Mouse (Mus musculus) ovary, postnatal 10 days (tissue): ENCODE measurements around the gene Kdelc2.

ENCODE experiments used
- DNase-seq: peaks from one replicate; pipeline ENCODE4 v3.0.0; 2022; ENCODE audit warnings: low spot score

The Kdelc2 gene

GRCm38 (mm10) chr9:53387431-53387830 lies 3.6 kb downstream of the Kdelc2 start:
- no peak for DNase-seq

DNA sequence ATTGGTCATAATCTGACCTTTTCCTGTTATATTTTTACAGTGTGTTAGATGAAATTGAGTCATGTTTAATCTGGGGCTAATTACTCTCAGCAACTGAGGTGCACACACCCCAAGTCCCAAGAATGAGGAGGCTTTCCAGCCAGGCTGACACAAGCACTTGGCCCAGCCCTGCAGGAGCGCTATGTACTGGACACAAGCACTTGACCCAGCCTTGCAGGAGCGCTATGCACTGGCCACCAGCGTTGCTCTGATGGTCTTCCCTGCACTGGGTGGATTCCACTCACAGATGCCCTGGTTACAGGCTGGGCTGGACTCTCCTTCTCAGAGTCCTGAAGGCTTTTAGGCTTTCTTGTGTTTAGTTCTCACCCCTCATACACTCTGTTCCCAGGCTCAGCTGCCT lies 5.3 kb downstream of the Kdelc2 start:
- no peak for DNase-seq

DNA sequence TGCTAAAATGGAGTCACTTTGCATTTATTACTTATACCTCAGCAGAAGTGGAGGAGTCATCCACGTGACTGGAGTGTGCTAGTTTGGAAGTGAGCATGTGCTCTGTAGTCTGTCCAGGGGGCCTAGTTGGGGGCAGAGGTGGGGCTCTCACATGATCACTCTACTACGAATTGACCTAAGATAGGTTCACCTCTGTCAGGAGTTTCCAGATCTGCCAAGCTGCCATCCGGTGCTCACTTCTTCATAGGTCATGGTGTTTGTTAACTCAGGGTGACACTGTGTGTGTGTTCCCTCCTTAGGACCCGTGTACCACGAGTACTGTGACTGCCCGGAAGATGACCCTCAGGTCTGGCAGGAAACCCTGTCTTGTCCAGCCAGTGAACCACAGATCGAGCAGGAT lies 6.3 kb downstream of the Kdelc2 start:
- DNase-seq, result no peak

DNA sequence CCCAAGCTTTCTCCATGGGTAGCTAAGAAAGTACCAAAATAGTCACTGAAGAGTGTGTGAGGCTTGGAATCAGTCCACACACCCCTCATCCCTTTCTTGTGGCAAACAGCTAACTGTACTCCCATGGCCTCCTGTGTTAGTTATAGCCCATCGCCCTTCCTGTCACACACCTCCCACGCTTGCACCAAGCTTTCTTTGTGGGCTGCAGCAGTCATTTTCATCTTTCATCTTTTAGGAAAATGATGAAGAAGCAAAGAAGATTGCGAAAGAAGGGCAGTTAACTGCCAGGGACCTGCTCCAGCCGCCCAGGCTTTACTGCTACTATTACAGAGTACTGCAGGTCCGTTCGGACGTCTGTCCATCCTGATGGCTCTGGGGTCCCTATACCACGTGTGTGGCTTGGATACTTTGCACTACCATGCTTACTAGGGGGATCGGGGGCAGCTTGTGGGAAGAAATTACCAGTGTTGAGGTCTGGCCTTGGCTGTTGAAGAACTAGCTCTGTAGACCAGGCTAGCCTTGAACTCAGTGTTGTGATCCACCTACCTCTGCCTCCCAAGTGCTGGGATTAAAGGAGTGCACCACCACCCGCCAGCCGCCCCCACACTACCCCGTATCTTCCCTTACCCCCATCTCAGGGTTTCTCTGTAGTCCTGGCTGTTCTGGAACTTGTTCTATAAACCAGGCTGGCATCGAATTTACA lies 14.0 kb downstream of the Kdelc2 start:
- no peak for DNase-seq

DNA sequence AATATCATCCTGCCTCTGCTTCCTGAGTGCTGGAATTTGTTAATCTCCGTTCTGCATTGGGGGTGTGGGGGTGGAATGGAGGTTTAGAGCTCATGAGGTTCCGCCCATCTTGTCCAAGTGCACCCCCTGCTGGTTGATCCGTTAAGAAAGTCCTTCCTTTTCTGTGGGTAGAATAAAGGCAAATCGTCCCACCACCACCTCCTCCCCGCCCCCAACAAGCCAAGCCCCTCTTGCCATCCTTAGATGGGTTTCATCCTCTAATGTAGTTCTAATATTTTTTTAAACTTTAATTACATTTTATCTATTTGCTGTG lies 14.5 kb downstream of the Kdelc2 start:
- no peak for DNase-seq

- no peak for DNase-seq
These were observed 15.7 kb downstream of the Kdelc2 start for GRCm38 (mm10) chr9:53399537-53399936.

GRCm38 (mm10) chr9:53400696-53401095 lies 16.9 kb downstream of the Kdelc2 start:
- no peak for DNase-seq

GRCm38 (mm10) chr9:53401146-53401545 lies 17.3 kb downstream of the Kdelc2 start:
- DNase-seq, result no peak

DNA sequence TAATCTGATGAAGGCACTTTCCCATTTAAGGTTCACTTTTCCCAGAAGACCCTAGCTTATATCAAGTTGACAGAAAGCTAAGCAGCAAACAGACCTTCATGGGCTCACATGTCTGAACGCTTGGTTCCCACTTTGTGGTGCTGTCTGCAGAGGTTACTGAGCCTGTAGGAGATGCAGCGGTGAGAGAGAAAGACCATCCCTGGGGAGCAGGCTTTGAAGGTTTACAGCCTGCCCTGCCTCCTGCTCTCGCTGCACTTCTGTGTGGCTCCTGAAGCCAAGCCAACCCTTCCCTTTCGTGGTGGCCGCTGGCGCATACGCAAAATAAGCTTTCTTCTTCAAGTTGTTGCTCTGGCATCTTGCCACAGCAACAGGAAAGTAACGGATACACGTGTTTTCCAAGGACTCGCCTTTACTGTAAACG lies 18.5 kb downstream of the Kdelc2 start, which contains the start of gene 4930550C14Rik:
TSS of gene 4930550C14Rik (plus strand) at position 35 of the 421 bp plus-strand sequence.
- no peak for DNase-seq

GRCm38 (mm10) chr9:53402991-53403390 lies 19.2 kb downstream of the Kdelc2 start:
- DNase-seq, result no peak

DNA sequence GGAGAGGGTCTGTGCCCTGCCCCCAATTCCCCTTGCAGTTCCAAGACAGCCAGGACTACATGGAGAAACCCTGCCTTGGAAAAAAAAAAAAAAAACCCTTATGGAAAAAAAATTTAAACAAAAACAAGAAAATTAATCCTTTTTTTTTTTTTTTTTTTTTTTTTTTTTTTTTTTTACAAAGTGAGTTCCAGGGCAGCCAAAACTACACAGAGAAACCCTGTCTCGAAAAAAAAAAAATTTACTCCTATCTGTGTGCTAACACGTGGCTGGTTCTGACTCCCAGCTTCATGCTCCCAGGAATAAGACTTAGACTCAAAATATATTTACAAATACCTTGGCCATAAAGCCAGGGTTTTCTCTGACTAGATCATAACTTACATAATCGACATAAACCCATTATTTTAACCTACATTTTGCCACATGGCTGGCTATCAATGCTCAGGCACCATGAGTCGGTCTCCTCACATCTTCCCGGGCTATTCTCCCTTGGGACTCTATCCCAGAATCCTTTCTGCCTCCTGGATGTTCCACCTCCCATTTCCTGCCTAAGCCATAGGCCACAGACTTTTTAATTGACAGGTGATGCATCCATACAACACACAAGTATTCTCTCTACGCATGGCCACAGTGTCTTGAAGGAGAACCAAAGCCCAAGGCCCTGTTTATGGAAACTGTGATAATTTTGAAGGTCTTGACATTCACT lies 20.4 kb downstream of the Kdelc2 start:
- DNase-seq, result no peak

DNA sequence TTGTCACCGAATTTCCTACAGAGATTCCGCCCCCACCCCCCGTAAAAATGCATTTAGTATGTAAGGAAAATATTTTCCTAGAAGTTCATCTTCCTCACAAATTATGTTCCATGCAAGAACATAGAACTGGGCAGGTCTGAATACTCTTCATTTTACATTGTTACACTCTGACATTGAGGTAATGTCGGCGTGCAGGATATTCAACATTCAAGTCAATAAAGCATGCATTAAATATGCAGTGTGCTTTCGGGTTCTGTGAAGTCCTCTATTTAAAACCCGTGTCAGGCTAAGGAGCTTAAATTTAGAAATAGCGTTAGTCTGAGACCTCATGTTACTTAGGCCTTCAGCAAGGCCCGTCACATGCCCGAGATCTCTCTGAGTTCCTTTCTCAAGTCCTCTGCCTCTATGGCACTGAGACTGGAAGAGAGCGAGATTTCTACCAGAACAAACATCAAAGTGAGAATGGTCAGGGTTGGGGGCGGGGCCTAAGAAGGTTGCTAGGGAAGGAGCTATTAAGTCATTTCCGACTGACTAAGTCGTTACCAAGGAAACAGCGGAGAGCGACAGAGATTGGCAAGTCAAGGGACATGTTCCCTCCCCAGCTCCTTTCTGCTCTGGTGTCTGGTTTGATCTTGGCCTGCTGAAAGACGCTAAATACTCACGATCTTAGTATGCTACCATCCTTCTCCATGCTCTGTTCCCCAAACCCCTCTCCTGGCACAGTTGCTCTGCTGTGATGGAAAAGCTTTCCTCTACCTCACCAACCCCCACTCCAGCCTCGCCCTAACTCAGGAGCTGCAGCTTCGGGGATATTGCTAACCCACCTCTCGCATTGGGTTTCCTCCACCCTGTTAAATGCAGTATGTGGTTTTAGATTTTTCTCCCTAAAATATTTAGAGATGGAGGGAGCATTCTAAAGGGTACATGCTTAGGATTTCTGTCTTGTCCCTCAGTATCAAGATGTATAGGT lies 21.2 kb downstream of the Kdelc2 start:
- DNase-seq, result no peak

DNA sequence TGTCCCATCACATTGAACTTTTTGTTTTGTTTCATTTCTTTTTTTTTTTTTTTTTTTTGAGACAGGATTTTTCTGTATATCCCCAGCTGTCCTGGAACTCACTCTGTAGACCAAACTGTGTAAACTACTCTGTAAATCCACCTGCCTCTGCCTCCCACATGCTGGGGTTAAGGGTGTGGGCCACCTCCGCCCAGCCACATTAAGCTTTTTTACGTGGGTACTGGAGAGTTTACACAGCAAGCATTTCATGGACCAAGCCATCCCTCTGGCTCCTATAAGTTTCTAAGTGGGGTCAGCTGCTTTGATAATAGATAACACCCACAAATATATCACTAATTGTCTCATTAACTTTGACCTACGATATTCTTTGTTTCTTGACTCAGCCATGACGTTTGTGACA lies 24.7 kb downstream of the Kdelc2 start:
- no peak for DNase-seq

DNA sequence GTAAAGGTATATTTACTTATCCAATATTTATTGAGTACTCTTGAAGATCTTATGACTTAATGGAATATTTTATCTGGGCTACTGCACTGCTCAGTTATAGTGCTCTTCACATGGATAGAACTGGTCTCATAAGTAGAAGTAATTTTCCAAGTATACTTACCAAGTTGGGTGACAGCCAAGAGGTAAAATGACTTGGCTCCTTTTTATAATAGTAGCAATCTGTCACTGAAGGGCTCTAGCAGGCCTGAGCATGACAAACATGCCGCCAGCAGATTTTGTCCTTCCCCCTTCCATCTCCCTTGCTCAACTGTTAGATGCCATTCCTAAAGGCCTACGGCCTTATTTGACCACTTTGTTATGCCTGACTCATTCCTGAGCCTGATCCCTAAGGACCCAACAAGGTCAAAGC lies 25.1 kb downstream of the Kdelc2 start:
- no peak for DNase-seq

GRCm38 (mm10) chr9:53409427-53409826 lies 25.6 kb downstream of the Kdelc2 start:
- DNase-seq, result no peak

DNA sequence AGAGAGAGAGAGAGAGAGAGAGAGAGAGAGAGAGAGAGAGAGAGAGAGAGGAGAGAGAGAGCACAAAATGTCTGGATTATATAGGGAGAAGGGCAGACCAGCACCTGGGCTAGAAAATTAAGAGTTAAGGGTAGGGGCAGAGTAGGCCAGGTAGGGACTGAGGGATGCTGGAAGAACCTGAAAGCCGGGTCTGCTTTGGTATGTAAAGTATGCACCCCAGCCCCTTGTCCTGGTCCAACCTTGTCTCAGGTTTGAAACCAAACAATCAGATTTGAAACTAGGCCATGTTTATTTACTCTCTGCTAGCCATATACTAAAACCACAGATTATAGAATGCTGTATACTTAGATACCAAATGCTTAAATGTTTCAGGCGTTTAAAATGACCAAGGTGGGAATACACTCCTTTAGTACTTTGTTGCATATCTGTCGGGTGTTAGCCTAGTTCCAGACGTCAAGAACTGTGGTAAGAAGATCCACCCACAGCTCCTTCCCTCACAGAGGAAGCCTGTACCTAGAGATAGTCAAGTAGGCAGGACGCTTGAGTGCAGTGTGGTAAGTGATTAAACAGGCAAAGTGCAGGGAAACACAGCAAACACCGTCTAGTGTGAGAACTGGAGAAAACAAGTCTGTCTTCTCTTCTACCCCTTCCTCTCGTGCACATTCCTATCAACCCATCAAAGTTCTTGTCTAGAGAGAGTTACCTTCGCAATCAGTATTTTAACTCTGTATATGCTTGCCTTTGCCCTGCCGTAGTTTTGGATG lies 38.5 kb downstream of the Kdelc2 start:
- DNase-seq, result no peak

GRCm38 (mm10) chr9:53426726-53427125 lies 42.9 kb downstream of the Kdelc2 start:
- DNase-seq, result no peak

GRCm38 (mm10) chr9:53427638-53428037 lies 43.8 kb downstream of the Kdelc2 start:
- no peak for DNase-seq

DNA sequence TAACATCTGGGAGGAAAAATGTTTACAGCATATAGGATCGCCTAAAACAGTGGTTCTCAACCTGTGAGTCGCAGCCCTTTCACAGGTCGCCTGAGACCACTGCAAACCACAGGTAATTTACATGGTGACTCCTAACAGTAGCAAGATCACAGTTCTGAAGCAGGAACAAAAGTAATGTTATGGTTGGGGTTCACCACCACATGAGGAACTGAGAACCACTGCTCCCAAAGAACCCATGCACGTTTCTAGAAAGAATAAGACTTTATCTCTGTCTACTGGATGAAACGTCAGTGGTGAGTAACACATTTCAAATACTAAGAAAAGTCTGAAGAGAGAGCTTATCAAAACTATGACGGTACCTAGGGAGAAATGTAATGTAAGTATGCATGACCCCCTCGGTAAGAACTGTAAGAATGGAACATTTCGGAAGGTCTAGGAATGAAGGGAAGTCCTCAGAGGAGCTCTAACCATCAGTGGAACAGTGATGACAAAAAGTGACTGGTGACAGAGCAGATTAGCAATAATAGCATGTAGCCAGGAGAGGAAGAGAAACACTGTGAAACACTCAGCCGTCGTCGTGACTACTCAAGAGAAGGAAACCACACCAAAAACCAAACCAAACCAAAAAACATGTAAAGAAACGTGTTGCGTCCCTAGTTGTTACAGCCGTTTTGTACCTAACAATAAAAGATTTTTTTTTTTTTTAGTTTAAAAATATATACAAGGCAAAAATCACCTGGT lies 52.2 kb downstream of the Kdelc2 start:
- DNase-seq, result no peak

DNA sequence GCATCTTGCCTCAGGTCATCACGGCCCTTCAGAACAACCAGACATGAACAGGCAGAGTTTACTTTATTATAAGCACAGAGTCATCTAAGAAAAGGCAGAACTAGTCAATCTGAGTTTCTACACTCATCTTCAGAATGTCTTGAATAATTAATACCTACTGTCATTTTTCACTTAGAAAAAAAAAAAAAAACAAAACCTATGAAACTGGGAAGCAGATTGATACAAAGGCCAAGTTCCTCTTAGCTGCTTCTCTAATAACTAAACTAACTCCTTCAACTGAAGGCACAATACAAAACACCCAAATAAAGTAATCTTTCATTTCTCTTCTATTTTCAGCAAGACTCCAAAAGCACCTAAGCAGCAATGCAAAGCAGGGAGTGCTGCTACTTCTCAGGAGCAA lies 66.8 kb downstream of the Kdelc2 start:
- DNase-seq, result no peak
